Mouse (Mus musculus): ENCODE measurements at regions not wholly inside any gene's neighbourhood (a gene's known extent, or its start where the extent isn't known, plus 50 kb on each side); places are given as distances from the start of the nearest gene placed in this dataset.
A peak's percentile ranks its signal among the peaks of the same experiment; 100 is the strongest.

DNA sequence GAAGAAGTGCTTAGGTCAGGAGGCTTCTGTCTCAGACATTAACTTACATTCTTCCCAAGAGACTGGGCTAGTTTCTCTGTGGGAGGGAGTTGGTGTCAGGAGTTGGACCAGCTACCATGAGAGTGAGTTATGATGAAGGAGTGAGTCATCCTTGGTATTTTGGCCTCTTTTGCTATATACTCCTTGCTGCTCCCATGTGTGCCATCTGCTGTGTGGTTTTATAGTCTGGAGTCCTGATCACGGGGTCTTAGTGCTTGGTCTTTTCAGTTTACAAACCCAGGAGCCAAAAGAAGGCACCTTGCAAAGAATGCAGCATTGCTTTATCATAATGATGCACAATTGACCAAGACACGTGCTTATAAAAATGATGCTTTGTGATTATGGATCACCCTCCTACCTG lies 56.6 kb downstream of the Zfp503 start:
- DNase-seq (ENCODE audit: low spot score) = no peak

DNA sequence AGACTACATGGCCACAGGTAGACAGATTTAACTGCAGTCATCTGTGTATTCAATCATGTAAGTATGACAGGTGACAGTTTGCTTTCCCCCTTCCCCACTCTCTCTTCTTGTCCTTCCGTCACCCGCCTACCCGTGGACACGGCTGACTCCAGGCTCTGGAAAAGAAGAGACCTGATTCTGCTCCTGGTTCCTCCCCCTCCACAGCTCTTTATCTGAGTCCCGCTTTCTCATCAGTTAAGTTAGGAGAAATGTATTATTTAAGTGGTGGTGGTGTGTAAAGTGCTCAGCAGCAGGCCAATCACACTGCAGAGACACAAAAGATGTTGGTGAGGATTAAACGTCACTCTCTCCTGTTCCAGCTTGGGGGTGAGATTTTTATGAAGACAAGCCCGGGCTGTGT lies 57.5 kb downstream of the Zfp503 start:
- no peak for DNase-seq (ENCODE audit: low spot score)

DNA sequence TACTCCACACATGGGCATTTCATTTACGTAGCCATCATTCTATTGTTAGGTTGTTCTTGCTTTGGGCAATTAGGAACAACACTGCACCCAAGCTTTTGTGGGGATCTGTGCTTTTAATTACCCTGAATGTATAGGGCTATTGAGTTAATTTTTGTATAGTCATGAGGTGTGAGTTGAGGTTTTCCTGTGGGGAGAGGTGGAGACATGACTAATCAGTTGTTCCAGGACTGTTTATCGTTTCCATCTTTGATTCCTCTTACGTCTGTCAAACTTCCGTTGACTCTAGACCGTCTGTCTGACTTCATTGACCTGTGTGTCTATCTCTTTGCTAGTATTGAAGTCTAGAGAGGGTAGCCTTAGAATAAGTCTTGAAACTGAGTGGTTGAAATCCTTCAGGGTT lies 60.4 kb downstream of the Zfp503 start:
- DNase-seq (ENCODE audit: low spot score) = no peak

DNA sequence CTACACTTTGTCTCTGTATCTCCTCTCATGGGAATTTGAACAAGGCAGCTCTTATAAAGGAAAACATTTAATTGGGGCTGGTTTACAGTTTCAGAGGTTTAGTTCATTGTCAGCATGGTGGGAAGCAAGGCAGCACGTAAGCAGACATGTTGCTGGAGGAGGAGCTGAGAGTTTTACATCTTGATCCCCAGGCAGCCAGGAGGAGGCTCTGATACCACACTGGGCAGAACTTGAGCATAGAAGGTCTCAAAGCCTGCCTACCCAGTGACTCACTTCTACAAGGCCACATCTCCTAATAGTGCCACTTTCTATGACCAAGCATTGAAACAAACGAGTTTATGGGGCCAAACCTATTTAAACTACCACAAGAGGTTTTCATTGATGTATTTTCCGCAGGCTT lies 67.9 kb upstream of the Comtd1 start:
- DNase-seq (ENCODE audit: low spot score) = no peak

- peak; percentile 32 for DNase-seq (ENCODE audit: low spot score)
Observed at GRCm38 (mm10) chr14:21904498-21905395, 56.0 kb upstream of the Comtd1 start.

DNA sequence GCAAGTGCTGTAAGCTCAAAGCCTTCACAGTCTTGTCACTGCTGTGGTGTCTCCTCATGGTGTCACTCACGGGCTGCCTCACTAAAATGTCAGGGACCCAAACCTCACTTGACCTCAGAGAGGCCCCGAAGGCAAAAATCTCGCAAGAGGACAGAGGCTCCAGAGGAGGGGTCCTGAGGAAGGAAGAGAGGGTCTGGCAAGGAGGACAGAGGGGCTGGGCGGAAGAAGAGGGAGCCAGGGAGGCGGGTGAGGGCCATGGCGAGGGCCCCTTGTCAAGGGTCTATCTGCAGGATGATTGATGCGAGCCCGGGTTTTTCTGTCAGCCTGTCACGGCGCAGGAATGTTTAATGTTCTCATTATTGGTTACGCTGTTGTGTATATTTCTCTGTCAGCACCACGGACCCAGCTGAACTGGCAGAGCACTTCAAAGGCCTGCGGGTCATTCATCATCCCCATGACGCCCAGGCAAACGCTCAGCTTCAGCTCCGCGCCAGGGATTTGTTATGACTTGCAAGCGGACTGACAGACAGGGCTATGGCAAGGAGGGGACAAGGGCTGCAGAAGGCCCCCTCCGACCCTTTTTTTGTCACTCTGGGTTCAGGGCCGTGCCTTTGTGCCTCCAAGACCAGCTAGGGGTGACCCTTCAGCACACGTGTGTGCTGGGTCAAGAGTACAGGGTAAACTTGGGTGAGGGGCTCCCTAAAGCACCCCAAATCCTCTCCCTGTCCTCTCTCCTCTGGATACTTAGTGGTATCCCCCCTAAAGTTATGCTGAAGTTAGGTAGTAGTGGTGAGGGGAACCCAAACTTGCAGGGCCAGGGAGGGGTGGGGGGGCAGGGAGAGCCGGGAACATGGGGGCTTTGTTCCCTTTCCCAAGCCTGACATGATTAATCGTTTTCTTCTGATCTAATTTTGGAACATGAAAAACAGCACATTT lies 55.1 kb upstream of the Comtd1 start:
- peak; percentile 83 for DNase-seq (ENCODE audit: low spot score)

- DNase-seq (ENCODE audit: low spot score) = no peak
Observed at GRCm38 (mm10) chr14:21902856-21903255, 54.1 kb upstream of the Comtd1 start.

- DNase-seq (ENCODE audit: low spot score) = no peak
Observed at GRCm38 (mm10) chr14:21902456-21902855, 53.7 kb upstream of the Comtd1 start.

- DNase-seq (ENCODE audit: low spot score) = no peak
Observed at GRCm38 (mm10) chr14:21900951-21901350, 52.2 kb upstream of the Comtd1 start.

GRCm38 (mm10) chr14:21900516-21900915 lies 51.7 kb upstream of the Comtd1 start:
- no peak for DNase-seq (ENCODE audit: low spot score)

Measured in lung, postnatal 25 days (tissue).